Mouse (Mus musculus): Measurements from ENCODE around the gene Tex101. TPM values are rescaled to one million over a fixed set of nuclear protein-coding genes. Genes with fewer than 3 reads are reported as not detected.
"Not testable (repeated sequence)": the region's sequence is repeated elsewhere in the genome, so short reads cannot be mapped to it uniquely, and the experiment has no call there.

Gene Tex101
- total RNA-seq, 2 experiments from 2014 or later, result not detected

DNA sequence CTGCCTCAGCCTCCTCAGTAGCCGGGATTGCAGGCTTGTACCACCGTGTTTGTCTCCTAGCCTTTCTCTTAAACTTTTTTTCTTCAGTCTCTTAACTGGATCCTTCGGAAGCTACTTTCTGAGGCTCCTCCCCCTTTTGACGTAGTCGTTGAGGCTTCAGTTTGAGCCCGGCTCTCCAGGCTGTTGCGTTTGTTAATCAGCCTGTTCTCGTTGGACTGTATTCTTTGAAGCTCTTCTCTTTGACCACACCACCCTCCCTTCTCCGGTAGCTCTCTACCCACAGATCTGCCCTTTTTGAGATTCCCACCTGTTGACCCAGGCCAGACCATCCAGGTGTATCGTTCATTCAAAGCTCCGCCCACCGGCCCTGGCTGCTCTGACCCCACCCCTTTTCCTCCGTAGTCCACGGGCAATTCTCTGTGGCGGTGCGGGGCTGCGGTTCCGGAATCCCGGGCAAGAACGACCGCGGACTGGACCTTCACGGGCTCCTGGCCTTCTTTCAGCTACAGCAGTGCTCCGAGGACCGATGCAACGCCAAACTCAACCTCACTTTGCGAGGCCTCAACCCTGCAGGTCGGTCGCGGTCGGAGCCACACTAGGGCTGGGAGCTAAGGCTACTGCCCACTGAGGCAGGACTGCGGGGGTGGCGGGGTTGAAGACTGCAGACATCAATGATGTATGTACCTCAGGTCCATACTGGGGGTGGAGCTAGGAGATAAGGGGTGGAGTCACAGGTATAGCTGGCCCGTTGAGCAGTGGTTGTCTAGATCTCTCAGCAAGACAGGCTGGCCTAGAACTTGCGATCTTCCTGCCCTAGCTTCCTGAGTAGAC lies 38.2 kb downstream of the Tex101 start:
- ATAC-seq (replicated peaks; ENCODE audit: low FRiP score, poor library complexity, severe bottlenecking), result no peak

- no peak for ATAC-seq (replicated peaks; ENCODE audit: low FRiP score, poor library complexity, severe bottlenecking)
Measured at GRCm38 (mm10) chr7:24637046-24637445, 39.4 kb downstream of the Tex101 start.

DNA sequence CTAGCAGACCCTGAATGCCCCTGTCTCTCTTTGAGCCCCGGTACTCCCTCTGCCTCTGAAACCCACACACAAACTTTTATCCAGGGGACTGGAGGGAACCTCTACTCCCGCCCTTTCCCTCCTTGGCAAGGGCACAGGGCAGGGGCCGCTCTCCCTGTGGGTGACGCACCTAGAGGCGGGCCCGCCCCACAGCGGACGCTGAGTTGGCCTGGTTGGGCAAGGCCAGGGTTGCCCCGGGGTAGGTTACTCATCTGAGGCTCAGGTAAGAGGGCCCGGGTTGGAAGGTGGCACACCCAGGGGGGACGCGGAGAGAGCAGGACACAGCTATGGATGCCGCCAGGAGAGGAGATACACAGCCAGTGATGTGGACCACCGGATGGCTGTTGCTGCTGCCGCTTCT lies 40.2 kb downstream of the Tex101 start, which contains the start of gene Lypd3:
TSS of gene Lypd3 (plus strand) at position 287 of the 400 bp plus-strand sequence.
- ATAC-seq (replicated peaks; ENCODE audit: low FRiP score, poor library complexity, severe bottlenecking), result no peak

DNA sequence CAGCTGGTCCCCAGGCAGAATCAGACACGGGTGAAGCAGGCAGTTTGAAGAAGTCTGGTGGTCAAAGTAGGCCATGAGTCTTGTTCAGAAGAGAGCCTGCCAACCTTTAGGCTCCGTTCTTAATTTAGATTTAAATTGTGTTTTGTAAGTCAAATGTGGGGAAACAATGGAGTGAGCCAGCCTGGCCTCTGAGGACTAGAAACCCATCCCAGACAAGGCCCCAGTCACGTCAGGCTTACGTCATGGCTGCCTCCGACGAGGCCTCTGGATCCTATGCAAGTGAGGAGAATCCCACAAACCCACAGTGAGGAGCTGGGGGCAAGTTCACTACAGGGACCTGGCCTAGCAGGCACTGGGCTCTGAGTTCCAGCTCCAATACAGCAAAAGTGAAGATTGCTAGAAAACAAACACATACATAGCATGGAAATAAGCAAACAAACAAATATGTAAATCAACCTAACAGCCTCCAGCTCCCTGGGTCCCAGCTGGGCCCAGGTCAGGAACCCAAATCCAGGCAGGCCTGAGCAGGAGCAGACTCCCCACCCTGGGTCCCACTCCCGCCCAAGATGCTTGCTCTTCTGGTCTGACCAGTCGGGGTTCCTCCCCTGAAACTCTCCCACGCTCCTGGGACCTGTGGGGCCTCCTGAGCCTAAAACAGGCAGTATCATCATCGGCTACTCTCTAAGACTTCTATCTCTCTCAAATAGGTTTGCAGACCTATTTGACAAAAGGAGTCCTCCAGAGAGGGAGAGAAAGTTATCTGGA lies 46.2 kb downstream of the Tex101 start:
- ATAC-seq (replicated peaks; ENCODE audit: low FRiP score, poor library complexity, severe bottlenecking), result no peak

- no peak for ATAC-seq (replicated peaks; ENCODE audit: low FRiP score, poor library complexity, severe bottlenecking)
Measured at GRCm38 (mm10) chr7:24629672-24630071, 46.8 kb downstream of the Tex101 start.

DNA sequence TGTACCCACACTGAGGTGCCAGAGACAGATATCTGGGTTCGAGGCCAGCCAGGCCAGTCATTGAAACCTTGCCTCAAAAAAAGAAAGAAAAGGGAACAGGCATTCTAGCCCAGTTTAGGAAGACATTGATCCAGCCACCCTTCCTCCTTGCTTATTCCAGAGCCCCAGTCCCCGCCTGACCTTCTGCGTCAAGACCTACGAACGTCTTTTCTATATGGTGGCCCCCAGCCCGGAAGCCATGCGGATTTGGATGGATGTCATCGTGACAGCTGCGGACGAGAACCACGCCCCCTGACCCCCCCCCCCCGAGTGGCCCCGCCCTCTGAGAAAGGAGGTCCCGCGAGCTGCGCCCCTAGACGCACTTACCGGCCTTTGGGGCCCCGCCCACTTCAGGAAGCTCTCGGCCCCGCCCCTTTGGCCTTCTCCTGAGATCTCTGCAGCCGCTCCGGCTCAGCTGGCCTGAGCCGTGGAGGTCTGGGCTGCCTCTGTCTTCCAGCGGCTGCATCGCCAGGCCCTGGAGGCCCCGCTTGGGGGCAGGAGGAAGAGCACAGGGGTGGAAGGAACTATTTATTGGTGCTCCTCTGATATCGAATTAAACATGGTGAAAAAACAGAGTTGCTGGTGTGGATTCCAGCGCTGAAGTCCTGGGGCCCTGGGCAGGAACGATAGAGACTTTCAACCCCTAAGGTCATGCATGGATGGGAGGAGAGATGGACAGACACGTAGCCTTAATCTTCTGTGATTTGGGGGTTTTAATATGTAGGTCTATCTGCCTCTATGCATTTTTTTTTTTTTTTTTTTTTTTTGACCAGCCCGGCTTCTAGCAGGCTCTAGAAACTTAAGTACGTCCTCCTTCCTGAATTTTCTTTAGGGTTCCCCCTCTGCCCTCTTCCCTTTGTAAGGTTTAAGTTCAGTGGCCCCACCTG lies 47.5 kb downstream of the Tex101 start:
- ATAC-seq (replicated peaks; ENCODE audit: low FRiP score, poor library complexity, severe bottlenecking), result peak; percentile 69

DNA sequence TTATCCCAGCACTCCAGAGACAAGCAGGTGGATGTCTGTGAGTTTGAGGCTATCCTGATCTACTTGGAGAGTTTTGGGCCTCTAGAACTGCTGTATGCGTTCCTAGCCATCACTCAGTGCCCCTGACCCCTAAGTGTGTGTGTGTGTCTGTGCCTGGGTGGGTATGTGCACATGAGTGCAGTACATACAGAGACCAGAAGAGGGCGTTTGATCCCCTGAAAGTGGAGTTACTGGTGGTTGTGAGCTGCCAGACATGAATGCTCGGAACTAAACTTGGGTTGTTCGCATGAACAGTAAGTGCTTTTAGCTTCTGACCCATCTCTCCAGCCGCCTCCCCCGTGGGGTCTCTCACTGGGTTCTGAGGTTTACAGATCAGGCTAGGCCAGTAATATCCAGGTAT lies 53.5 kb downstream of the Tex101 start:
- ATAC-seq (replicated peaks; ENCODE audit: low FRiP score, poor library complexity, severe bottlenecking), result no peak

DNA sequence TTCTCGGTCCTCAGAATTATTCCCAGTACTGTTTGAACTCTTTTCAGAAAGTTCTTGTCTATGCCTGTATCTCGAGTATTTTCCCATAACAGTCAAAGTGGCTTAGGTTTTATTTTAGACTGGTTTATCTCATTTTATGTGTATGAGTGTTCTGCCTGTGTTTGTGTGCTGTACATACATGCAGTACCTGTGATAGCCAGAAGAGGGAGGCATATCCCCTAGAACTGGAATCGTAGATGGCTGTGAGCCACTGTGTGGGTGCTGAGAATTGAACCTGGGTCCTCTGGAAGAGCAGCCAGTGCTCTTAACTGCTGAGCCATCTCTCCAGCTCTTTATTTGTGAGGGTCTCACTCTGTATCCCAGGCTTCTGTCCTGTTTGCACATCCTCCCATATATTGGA lies 55.3 kb downstream of the Tex101 start:
- no peak for ATAC-seq (replicated peaks; ENCODE audit: low FRiP score, poor library complexity, severe bottlenecking)

DNA sequence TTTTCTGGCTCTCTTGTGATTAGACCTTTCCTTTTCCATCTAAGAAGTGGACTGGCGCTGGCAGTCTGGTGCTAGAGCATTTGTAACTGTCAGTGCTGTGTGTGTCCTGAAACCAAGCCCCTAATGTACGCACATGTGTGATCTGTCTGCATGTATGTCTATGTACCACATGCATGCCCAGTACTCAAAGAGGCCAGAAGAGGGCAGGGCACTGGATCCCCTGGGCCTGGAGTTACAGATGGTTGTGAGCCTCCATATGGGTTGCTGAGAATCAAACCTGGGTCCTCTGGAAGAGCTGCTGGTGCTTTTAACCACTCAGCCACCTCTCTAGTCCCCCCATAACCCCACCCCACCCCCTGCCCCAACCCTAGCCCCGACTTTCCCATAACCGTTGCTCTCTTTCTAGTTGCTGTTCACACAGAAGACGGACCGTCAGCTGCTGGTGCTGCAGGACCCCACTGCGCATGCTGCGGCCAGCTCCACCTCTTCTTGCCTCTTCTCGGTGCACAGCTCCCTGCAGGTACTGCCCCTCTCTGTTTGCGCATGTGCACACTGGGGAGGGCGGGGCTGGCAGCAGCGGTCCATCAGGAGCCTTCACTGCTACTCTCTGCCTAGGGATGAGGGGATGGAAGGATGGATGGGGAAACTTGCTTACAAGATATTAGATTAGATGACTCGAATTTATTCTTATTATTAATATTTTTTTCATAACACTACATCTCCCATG lies 56.6 kb downstream of the Tex101 start:
- no peak for ATAC-seq (replicated peaks; ENCODE audit: low FRiP score, poor library complexity, severe bottlenecking)

- ATAC-seq (replicated peaks; ENCODE audit: low FRiP score, poor library complexity, severe bottlenecking), result not testable (repeated sequence)
Measured at GRCm38 (mm10) chr7:24618374-24618773, 58.1 kb downstream of the Tex101 start.

Other genes starting within 250 kb of the Tex101 start
- not detected in 2 replicates for gene Irgc1, start 224.4 kb downstream of the Tex101 start, total RNA-seq (2015; ENCODE audit: low replicate concordance)
- gene Irgc1, start 224.4 kb downstream of the Tex101 start, total RNA-seq (2017; ENCODE audit: low replicate concordance), result not detected in 2 replicates
- gene Plaur, start 214.2 kb downstream of the Tex101 start, total RNA-seq (2015; ENCODE audit: low replicate concordance), result 2.9 and 6.1 TPM in 2 replicates
- 1.1 and 7.2 TPM in 2 replicates for gene Plaur, start 214.2 kb downstream of the Tex101 start, total RNA-seq (2017; ENCODE audit: low replicate concordance)
- gene Cadm4, start 194.7 kb downstream of the Tex101 start, total RNA-seq (2015; ENCODE audit: low replicate concordance), result not detected in 2 replicates
- not detected in 2 replicates for gene Cadm4, start 194.7 kb downstream of the Tex101 start, total RNA-seq (2017; ENCODE audit: low replicate concordance)
- gene Zfp428, start 169.7 kb downstream of the Tex101 start, total RNA-seq (2015; ENCODE audit: low replicate concordance), result 0.84 TPM in 1 of 2 replicates, not detected in the other
- gene Zfp428, start 169.7 kb downstream of the Tex101 start, total RNA-seq (2017; ENCODE audit: low replicate concordance), result 2.0 TPM in 1 of 2 replicates, not detected in the other
- not detected in 2 replicates for gene AC161166.1, start 164.2 kb downstream of the Tex101 start, total RNA-seq (2015; ENCODE audit: low replicate concordance)
- not detected in 2 replicates for gene AC161166.1, start 164.2 kb downstream of the Tex101 start, total RNA-seq (2017; ENCODE audit: low replicate concordance)
- gene Irgq, start 146.0 kb downstream of the Tex101 start, total RNA-seq (2015; ENCODE audit: low replicate concordance), result 1.1 and 1.3 TPM in 2 replicates
- 0.90 and 2.8 TPM in 2 replicates for gene Irgq, start 146.0 kb downstream of the Tex101 start, total RNA-seq (2017; ENCODE audit: low replicate concordance)
- not detected in 2 replicates for gene Pinlyp, start 130.6 kb downstream of the Tex101 start, total RNA-seq (2015; ENCODE audit: low replicate concordance)
- not detected in 2 replicates for gene Pinlyp, start 130.6 kb downstream of the Tex101 start, total RNA-seq (2017; ENCODE audit: low replicate concordance)
- gene Xrcc1, start 130.4 kb downstream of the Tex101 start, total RNA-seq (2015; ENCODE audit: low replicate concordance), result 37.1 and 39.4 TPM in 2 replicates
- 36.7 and 62.5 TPM in 2 replicates for gene Xrcc1, start 130.4 kb downstream of the Tex101 start, total RNA-seq (2017; ENCODE audit: low replicate concordance)
- gene Ethe1, start 89.1 kb downstream of the Tex101 start, total RNA-seq (2015; ENCODE audit: low replicate concordance), result 11.2 and 11.3 TPM in 2 replicates
- 6.8 and 9.2 TPM in 2 replicates for gene Ethe1, start 89.1 kb downstream of the Tex101 start, total RNA-seq (2017; ENCODE audit: low replicate concordance)
- not detected in 2 replicates for gene Zfp575, start 89.0 kb downstream of the Tex101 start, total RNA-seq (2015; ENCODE audit: low replicate concordance)
- gene Zfp575, start 89.0 kb downstream of the Tex101 start, total RNA-seq (2017; ENCODE audit: low replicate concordance), result 0.26 TPM in 1 of 2 replicates, not detected in the other
- not detected in 2 replicates for gene Phldb3, start 65.9 kb downstream of the Tex101 start, total RNA-seq (2015; ENCODE audit: low replicate concordance)
- gene Phldb3, start 65.9 kb downstream of the Tex101 start, total RNA-seq (2017; ENCODE audit: low replicate concordance), result 0.64 and 7.0 TPM in 2 replicates
- not detected in 2 replicates for gene Lypd3, start 40.1 kb downstream of the Tex101 start, total RNA-seq (2015; ENCODE audit: low replicate concordance)
- not detected in 2 replicates for gene Lypd3, start 40.1 kb downstream of the Tex101 start, total RNA-seq (2017; ENCODE audit: low replicate concordance)
- gene BC049730, start 32.6 kb upstream of the Tex101 start, total RNA-seq (2015; ENCODE audit: low replicate concordance), result not detected in 2 replicates
- gene BC049730, start 32.6 kb upstream of the Tex101 start, total RNA-seq (2017; ENCODE audit: low replicate concordance), result not detected in 2 replicates
- gene Gm4763, start 50.2 kb upstream of the Tex101 start, total RNA-seq (2015; ENCODE audit: low replicate concordance), result not detected in 2 replicates
- not detected in 2 replicates for gene Gm4763, start 50.2 kb upstream of the Tex101 start, total RNA-seq (2017; ENCODE audit: low replicate concordance)
- 39.4 and 55.5 TPM in 2 replicates for gene Cd177, start 83.6 kb upstream of the Tex101 start, total RNA-seq (2015; ENCODE audit: low replicate concordance)
- 37.9 and 49.0 TPM in 2 replicates for gene Cd177, start 83.6 kb upstream of the Tex101 start, total RNA-seq (2017; ENCODE audit: low replicate concordance)
- 6.8 and 7.1 TPM in 2 replicates for gene Ceacam10, start 100.5 kb upstream of the Tex101 start, total RNA-seq (2015; ENCODE audit: low replicate concordance)
- gene Ceacam10, start 100.5 kb upstream of the Tex101 start, total RNA-seq (2017; ENCODE audit: low replicate concordance), result 1.7 TPM in 1 of 2 replicates, not detected in the other
- not detected in 2 replicates for gene Gm9844, start 185.5 kb upstream of the Tex101 start, total RNA-seq (2015; ENCODE audit: low replicate concordance)
- 0.90 and 3.6 TPM in 2 replicates for gene Gm9844, start 185.5 kb upstream of the Tex101 start, total RNA-seq (2017; ENCODE audit: low replicate concordance)
- gene Lypd4, start 193.3 kb upstream of the Tex101 start, total RNA-seq (2015; ENCODE audit: low replicate concordance), result not detected in 2 replicates
- gene Lypd4, start 193.3 kb upstream of the Tex101 start, total RNA-seq (2017; ENCODE audit: low replicate concordance), result not detected in 2 replicates
- not detected in 2 replicates for gene Dmrtc2, start 193.4 kb upstream of the Tex101 start, total RNA-seq (2015; ENCODE audit: low replicate concordance)
- not detected in 2 replicates for gene Dmrtc2, start 193.4 kb upstream of the Tex101 start, total RNA-seq (2017; ENCODE audit: low replicate concordance)
- gene Rps19, start 207.7 kb upstream of the Tex101 start, total RNA-seq (2015; ENCODE audit: low replicate concordance), result 818 and 840 TPM in 2 replicates
- 217 and 310 TPM in 2 replicates for gene Rps19, start 207.7 kb upstream of the Tex101 start, total RNA-seq (2017; ENCODE audit: low replicate concordance)
- 56.2 and 74.6 TPM in 2 replicates for gene Cd79a, start 220.7 kb upstream of the Tex101 start, total RNA-seq (2015; ENCODE audit: low replicate concordance)
- 12.7 and 14.7 TPM in 2 replicates for gene Cd79a, start 220.7 kb upstream of the Tex101 start, total RNA-seq (2017; ENCODE audit: low replicate concordance)
- gene Arhgef1, start 226.2 kb upstream of the Tex101 start, total RNA-seq (2015; ENCODE audit: low replicate concordance), result 36.4 and 59.1 TPM in 2 replicates
- 35.8 and 40.3 TPM in 2 replicates for gene Arhgef1, start 226.2 kb upstream of the Tex101 start, total RNA-seq (2017; ENCODE audit: low replicate concordance)

Data from erythroid progenitor cell, adult 5-6 weeks (primary cell).